Mouse (Mus musculus) kidney, adult 2 months (tissue): ENCODE results near the gene E2f3. TPM values are rescaled to one million over a fixed set of nuclear protein-coding genes. Genes with fewer than 3 reads are reported as not detected.
A peak's percentile ranks its signal among the peaks of the same experiment; 100 is the strongest.

Source experiments
- DNase-seq: peaks from one replicate; pipeline ENCODE4 v3.0.0; 2021
- H3K27ac ChIP-seq: fragments of 200-500 bp; 2 replicates; pipeline ENCODE4 v1.5.1; 2012; ENCODE audit warnings: low read depth, low read length, control low read depth, inconsistent platforms; ENCODE audit not compliant: insufficient read depth
- H3K27me3 ChIP-seq: fragments of 200-500 bp; replicated peaks from 2 replicates; pipeline ENCODE4 v1.6.1; 2012; ENCODE audit warnings: mild to moderate bottlenecking, moderate library complexity, low read length, inconsistent platforms; ENCODE audit not compliant: control insufficient read depth, insufficient read depth
- H3K36me3 ChIP-seq: fragments of 200-500 bp; 2 replicates; pipeline ENCODE4 v1.6.1; 2012; ENCODE audit warnings: mild to moderate bottlenecking, moderate library complexity, low read length, inconsistent platforms; ENCODE audit not compliant: control insufficient read depth, insufficient read depth
- H3K4me1 ChIP-seq: fragments of 200-500 bp; 2 replicates; pipeline ENCODE4 v1.6.1; 2011; ENCODE audit warnings: low read length; ENCODE audit not compliant: control insufficient read depth, insufficient read depth
- H3K4me3 ChIP-seq: fragments of 200-500 bp; 2 replicates; pipeline ENCODE4 v1.5.1; 2011; ENCODE audit warnings: mild to moderate bottlenecking, low read depth, low read length, control low read depth; ENCODE audit not compliant: insufficient read depth
- CTCF ChIP-seq: fragments of 200-500 bp; conservative IDR thresholded peaks from 2 replicates; pipeline ENCODE4 v1.5.1; 2011; ENCODE audit warnings: low read depth, mild to moderate bottlenecking, control low read depth, low read length, moderate library complexity, mixed read lengths; ENCODE audit not compliant: insufficient read depth, insufficient read length
- POLR2A ChIP-seq: fragments of 200-500 bp; IDR thresholded peaks from one replicate; pipeline ENCODE4 v1.6.1; 2011; ENCODE audit warnings: low read depth, low read length, control low read depth
- WGBS: fragments of 180-500 bp; shearing (Covaris S2); methylation state at CpG from one replicate; pipeline ENCODE4 v1.1.7; 2018; 5-methylcytosine and 5-hydroxymethylcytosine counted together
- polyA plus RNA-seq: library from polyadenylated mRNA; depleted of rRNA; stranded (reverse); fragments of >200 nt; gene quantifications from 2 replicates; pipeline ENCODE4 v1.2.3, GENCODE M21; 2012; rRNA removed

The E2f3 gene
- 2.1 and 2.2 TPM in 2 replicates for polyA plus RNA-seq

DNA sequence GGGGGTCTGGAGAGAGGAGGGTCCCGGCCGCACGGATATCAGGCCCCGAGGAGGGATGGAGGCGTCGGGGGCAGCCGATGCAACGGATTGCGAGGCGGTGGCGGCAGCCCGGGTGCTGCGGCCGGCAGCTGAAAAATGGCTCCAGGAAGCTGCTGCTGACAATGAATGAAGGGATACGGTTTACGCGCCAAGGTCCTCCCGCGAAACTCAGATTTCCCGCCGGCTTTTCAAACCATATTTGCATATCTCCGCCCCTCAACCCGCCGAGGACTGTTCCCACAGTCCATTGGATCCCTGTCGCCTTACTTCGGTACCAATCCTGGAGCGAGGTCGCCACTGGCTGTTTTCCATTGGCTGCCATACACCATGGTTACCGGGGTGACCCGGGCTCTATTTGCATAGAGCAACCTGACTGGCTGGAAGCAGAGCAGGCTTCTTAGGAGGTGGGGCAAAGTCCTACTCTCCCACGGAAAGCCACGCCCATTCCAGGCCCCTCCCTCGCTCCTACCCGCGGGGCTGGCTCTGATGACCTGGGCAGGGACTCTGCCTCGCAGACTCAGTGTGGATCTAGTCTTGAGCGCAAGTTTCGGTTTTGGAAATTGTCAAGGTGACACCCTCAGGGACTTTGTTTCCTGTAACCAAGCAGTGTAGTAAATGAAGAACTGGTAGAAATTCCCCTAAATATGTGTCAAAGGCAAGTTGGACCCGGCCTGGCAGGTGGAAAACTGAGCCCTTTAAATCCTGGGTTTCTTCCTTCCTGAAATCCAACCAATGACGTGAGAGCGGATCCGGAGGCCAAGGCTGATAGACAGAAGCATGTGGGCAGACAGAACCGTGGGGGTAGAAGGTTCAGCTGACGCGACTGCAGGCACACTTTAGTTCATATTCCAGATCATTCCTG is at the start of gene E2f3:
E2f3 (minus strand) TSS at position 209 of the 901 bp plus-strand sequence.
- peak within 1 kb of the TSS; percentile 80 for H3K27ac ChIP-seq
- TF ChIP-seq CTCF, result no peak
- TF ChIP-seq POLR2A, result no peak
- H3K27me3 ChIP-seq, result no peaks in the 10 kb centered on the region
- no peaks in the 10 kb centered on the region for H3K36me3 ChIP-seq
- no peaks in the 10 kb centered on the region for H3K4me1 ChIP-seq
- under 1% methylated on average over 45 of the region's 45 CpGs for WGBS
- H3K4me3 ChIP-seq, result peak within 1 kb of the TSS; percentile 68
- peak; percentile 100 for DNase-seq

DNA sequence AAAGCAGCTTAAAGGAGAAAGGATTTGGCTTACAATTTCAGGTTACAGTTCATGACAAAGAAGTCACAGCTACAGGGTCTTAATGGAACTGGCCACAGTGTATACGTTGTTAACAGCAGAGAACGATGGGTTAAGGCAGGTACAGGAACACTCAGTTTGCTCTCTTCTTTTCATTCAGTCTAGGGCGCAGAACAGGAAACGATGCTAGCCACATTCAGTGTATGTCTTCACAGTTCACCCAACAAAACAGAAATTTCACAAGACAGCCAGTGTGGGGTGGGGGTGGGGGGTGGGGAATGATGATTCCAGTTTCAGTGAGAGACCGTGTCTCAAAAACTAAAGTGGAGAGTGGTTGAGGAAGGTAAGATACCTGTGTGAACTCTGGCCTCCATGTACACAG is 48.7 kb upstream of the E2f3 start:
- no peak for DNase-seq
- Histone ChIP-seq H3K27ac (no peak overlapping the region), H3K4me3 (no peak overlapping the region), H3K4me1 (no peaks in the 10 kb centered on the region), H3K36me3 (no peaks in the 10 kb centered on the region), H3K27me3 (no peaks in the 10 kb centered on the region)
- TF ChIP-seq CTCF, result no peak
- 96% methylated on average over 5 of the region's 5 CpGs for WGBS

- no peak overlapping the region for H3K27ac ChIP-seq
- 81% methylated on average over 13 of the region's 13 CpGs for WGBS
- no peak for TF ChIP-seq POLR2A
These were observed 45.9 kb upstream of the E2f3 start for GRCm38 (mm10) chr13:30031684-30032335.

GRCm38 (mm10) chr13:30027841-30028240 is 42.0 kb upstream of the E2f3 start:
- H3K36me3 ChIP-seq, result no peaks in the 10 kb centered on the region
- H3K27me3 ChIP-seq, result no peaks in the 10 kb centered on the region
- DNase-seq, result no peak
- H3K4me1 ChIP-seq, result no peaks in the 10 kb centered on the region
- WGBS, result 68% methylated on average over 3 of the region's 3 CpGs
- no peak for TF ChIP-seq CTCF
- no peak for TF ChIP-seq POLR2A
- no peak overlapping the region for H3K27ac ChIP-seq
- no peak overlapping the region for H3K4me3 ChIP-seq

More at GRCm38 (mm10) chr13:30031684-30032335, 45.9 kb upstream of the E2f3 start:
- Histone ChIP-seq H3K36me3 (no peaks in the 10 kb centered on the region), H3K4me3 (no peak overlapping the region), H3K4me1 (no peaks in the 10 kb centered on the region), H3K27me3 (no peaks in the 10 kb centered on the region)
- no peak for DNase-seq

DNA sequence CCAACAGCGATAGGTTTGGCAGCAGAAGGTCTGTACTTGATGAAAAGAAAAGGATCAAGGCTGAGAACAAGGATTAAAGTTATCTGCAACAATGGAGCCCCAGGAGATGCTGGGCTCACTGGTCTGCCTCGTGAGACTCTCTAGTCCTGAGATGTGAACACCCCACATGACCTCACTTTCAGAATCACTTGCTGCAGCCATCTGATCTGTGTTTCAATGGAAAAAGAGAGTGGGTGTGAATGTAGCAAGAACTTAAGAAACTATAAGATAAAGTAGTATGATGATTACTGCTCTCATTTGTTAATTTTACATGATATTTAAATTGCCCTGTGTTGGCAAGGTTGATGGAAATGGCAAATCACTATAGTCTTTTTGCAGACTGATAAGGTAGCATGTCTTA is 36.6 kb upstream of the E2f3 start:
- Histone ChIP-seq H3K4me1 (no peaks in the 10 kb centered on the region), H3K36me3 (no peaks in the 10 kb centered on the region), H3K4me3 (no peak overlapping the region), H3K27me3 (no peaks in the 10 kb centered on the region), H3K27ac (no peak overlapping the region)
- WGBS, result 95% methylated on average over 2 of the region's 2 CpGs
- TF ChIP-seq POLR2A, result no peak
- no peak for TF ChIP-seq CTCF
- DNase-seq, result no peak

- H3K27ac ChIP-seq, result no peak overlapping the region
- no peaks in the 10 kb centered on the region for H3K36me3 ChIP-seq
- H3K27me3 ChIP-seq, result no peaks in the 10 kb centered on the region
- no peaks in the 10 kb centered on the region for H3K4me1 ChIP-seq
- TF ChIP-seq CTCF, result no peak
- no peak for TF ChIP-seq POLR2A
- no peak for DNase-seq
- WGBS, result 81% methylated on average over 2 of the region's 2 CpGs
- H3K4me3 ChIP-seq, result no peak overlapping the region
These were observed 32.7 kb upstream of the E2f3 start for GRCm38 (mm10) chr13:30018573-30018972.

DNA sequence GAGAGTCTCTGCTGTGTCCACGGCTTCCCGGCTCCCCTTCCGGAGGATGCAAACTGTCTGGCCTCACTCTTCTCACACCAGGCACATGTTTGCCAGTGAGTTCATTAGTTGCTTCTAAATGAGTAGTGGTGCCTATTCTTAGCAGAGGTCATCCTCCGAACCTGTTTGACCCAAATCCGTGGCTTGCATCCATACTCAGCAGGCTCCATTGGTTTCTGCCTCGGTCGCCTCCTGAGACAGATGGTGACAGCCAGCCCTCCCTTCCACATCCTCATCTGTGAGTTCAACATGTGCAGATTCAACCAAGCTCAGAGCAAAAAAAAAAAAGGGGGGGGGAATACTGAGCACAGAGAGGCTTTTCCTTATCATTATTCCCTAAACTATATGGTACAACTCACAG is 31.7 kb upstream of the E2f3 start:
- Histone ChIP-seq H3K4me1 (no peaks in the 10 kb centered on the region), H3K36me3 (no peaks in the 10 kb centered on the region), H3K27me3 (no peaks in the 10 kb centered on the region), H3K4me3 (no peak overlapping the region), H3K27ac (no peak overlapping the region)
- DNase-seq, result no peak
- WGBS, result 95% methylated on average over 7 of the region's 7 CpGs
- TF ChIP-seq CTCF (no peak), POLR2A (no peak)
